Mouse (Mus musculus) lung, adult 2 months (tissue): ENCODE measurements around the gene Leprot. TPM values are rescaled to one million over a fixed set of nuclear protein-coding genes. Genes with fewer than 3 reads are reported as not detected.

Source experiments
- DNase-seq: peaks from one replicate; pipeline ENCODE4 v3.0.0; 2022
- H3K4me1 ChIP-seq: fragments of 200-500 bp; 2 replicates; pipeline ENCODE4 v1.6.1; 2011; ENCODE audit warnings: low read length; ENCODE audit not compliant: control insufficient read depth, insufficient read depth
- H3K4me3 ChIP-seq: fragments of 200-500 bp; replicated peaks from 2 replicates; pipeline ENCODE3; 2011; ENCODE audit warnings: low read depth, mild to moderate bottlenecking, control low read depth, low read length; ENCODE audit errors: extremely low read depth
- CTCF ChIP-seq: fragments of 200-500 bp; IDR thresholded peaks from 2 replicates; pipeline ENCODE4 v1.5.1; 2011; ENCODE audit warnings: mild to moderate bottlenecking, low read length, control low read depth; ENCODE audit not compliant: insufficient read depth
- POLR2A ChIP-seq: fragments of 200-500 bp; IDR thresholded peaks from 2 replicates; pipeline ENCODE4 v1.6.1; 2011; ENCODE audit warnings: low read depth, mild to moderate bottlenecking, control low read depth, low read length, borderline replicate concordance; ENCODE audit errors: extremely low read depth
- WGBS: fragments of 180-500 bp; shearing (Covaris S2); methylation state at CpG from one replicate; pipeline ENCODE4 v1.1.7; 2018; 5-methylcytosine and 5-hydroxymethylcytosine counted together
- polyA plus RNA-seq: library from polyadenylated mRNA; depleted of rRNA; stranded (reverse); fragments of >200 nt; gene quantifications from 2 replicates; pipeline ENCODE4 v1.2.3, GENCODE M21; 2012

Leprot gene
- polyA plus RNA-seq, 1 experiment, result 107 TPM

- H3K4me3 ChIP-seq, result no peak overlapping the region
- no peaks in the 10 kb centered on the region for H3K4me1 ChIP-seq
- no peak for DNase-seq
- WGBS, result 65% methylated on average over 5 of the region's 5 CpGs
- TF ChIP-seq POLR2A (no peak), CTCF (no peak)
These were observed 6.9 kb upstream of the Leprot start for GRCm38 (mm10) chr4:101640631-101641030.

- Histone ChIP-seq H3K4me1 (no peaks in the 10 kb centered on the region), H3K4me3 (no peak overlapping the region)
- WGBS, result 74% methylated on average over 6 of the region's 6 CpGs
- DNase-seq, result no peak
- TF ChIP-seq CTCF (no peak), POLR2A (no peak)
These were observed 4.8 kb upstream of the Leprot start for GRCm38 (mm10) chr4:101642708-101643107.

GRCm38 (mm10) chr4:101643216-101643615 lies 4.3 kb upstream of the Leprot start:
- no peaks in the 10 kb centered on the region for H3K4me1 ChIP-seq
- TF ChIP-seq CTCF (no peak), POLR2A (no peak)
- no peak for DNase-seq
- 66% methylated on average over 4 of the region's 4 CpGs for WGBS
- no peak overlapping the region for H3K4me3 ChIP-seq

GRCm38 (mm10) chr4:101646857-101647195 lies 692 bp upstream of the Leprot start:
- H3K4me1 ChIP-seq, result peaks cover 9% of the 10 kb centered on the region
- no peak for DNase-seq
- TF ChIP-seq POLR2A, result no peak
- TF ChIP-seq CTCF, result no peak
- 0% methylated on average over 8 of the region's 8 CpGs for WGBS
- peak overlapping the region; percentile 64 for H3K4me3 ChIP-seq

- WGBS, result under 1% methylated on average over 20 of the region's 20 CpGs
These were observed 591 bp downstream of the Leprot start for GRCm38 (mm10) chr4:101647976-101648642.

GRCm38 (mm10) chr4:101648745-101649144 lies 1.2 kb downstream of the Leprot start:
- TF ChIP-seq CTCF (no peak), POLR2A (no peak)
- H3K4me3 ChIP-seq, result peak overlapping the region; percentile 44
- peaks cover 9% of the 10 kb centered on the region for H3K4me1 ChIP-seq
- no peak for DNase-seq
- WGBS, result 50% methylated on average over 1 of the region's 1 CpGs

More at GRCm38 (mm10) chr4:101647976-101648642, 591 bp downstream of the Leprot start:
- H3K4me3 ChIP-seq, result peak overlapping the region; percentile 95
- H3K4me1 ChIP-seq, result peaks cover 9% of the 10 kb centered on the region
- DNase-seq, result no peak
- TF ChIP-seq POLR2A, result no peak
- TF ChIP-seq CTCF, result no peak

- Histone ChIP-seq H3K4me1 (peaks cover 9% of the 10 kb centered on the region), H3K4me3 (no peak overlapping the region)
- DNase-seq, result no peak
- 88% methylated on average over 2 of the region's 2 CpGs for WGBS
- no peak for TF ChIP-seq CTCF
- TF ChIP-seq POLR2A, result no peak
These were observed 3.4 kb downstream of the Leprot start for GRCm38 (mm10) chr4:101650961-101651360.

- no peak for TF ChIP-seq CTCF
- TF ChIP-seq POLR2A, result no peak
These were observed 6.7 kb downstream of the Leprot start for GRCm38 (mm10) chr4:101654256-101654655.

GRCm38 (mm10) chr4:101654788-101655414 lies 7.4 kb downstream of the Leprot start:
- Histone ChIP-seq H3K4me3 (no peak overlapping the region), H3K4me1 (peaks cover 2% of the 10 kb centered on the region; the same call in 1 of the 2 replicates)
- DNase-seq, result no peak
- TF ChIP-seq POLR2A (no peak), CTCF (no peak)
- 63% methylated on average over 4 of the region's 4 CpGs for WGBS

More at GRCm38 (mm10) chr4:101654256-101654655, 6.7 kb downstream of the Leprot start:
- peaks cover 6% of the 10 kb centered on the region for H3K4me1 ChIP-seq
- 85% methylated on average over 6 of the region's 6 CpGs for WGBS
- no peak for DNase-seq
- H3K4me3 ChIP-seq, result no peak overlapping the region

- WGBS, result 92% methylated on average over 7 of the region's 7 CpGs
- Histone ChIP-seq H3K4me1 (peaks cover 2% of the 10 kb centered on the region; the same call in 1 of the 2 replicates), H3K4me3 (no peak overlapping the region)
- DNase-seq, result no peak
- TF ChIP-seq CTCF (no peak), POLR2A (no peak)
These were observed 7.9 kb downstream of the Leprot start for GRCm38 (mm10) chr4:101655415-101655790.
